In genomic region chr7:6155901-6156411, GRCm38 (mm10) we compare ENCODE assay signal across 7 mouse cellular contexts. TPM values are rescaled to one million over a fixed set of nuclear protein-coding genes. Genes with fewer than 3 reads are reported as not detected.
DNase-seq lines count a peak whose midpoint lies in the region; ATAC-seq lines count a peak whose summit lies in the region.

Gene Zfp787 (minus strand): TSS chr7:6155997.

- no peaks in the 10 kb centered on the region for H3K36me3 ChIP-seq in intestine, embryonic 15.5 days
- peaks cover 6% of the 10 kb centered on the region; the same call in 1 of the 2 replicates for H3K36me3 ChIP-seq in midbrain, embryonic 10.5 days

- H3K9ac ChIP-seq in intestine, embryonic 15.5 days = peak within 1 kb of the TSS; percentile 86

- ATAC-seq in intestine, embryonic 15.5 days = peak; percentile 95

- H3K9me3 ChIP-seq in intestine, embryonic 15.5 days = no peaks in the 10 kb centered on the region
- H3K9me3 ChIP-seq in midbrain, embryonic 10.5 days (replicated peaks) = no peaks in the 10 kb centered on the region

- peak; percentile 99 for DNase-seq in adrenal gland, adult (ENCODE audit: inconsistent age in 2 of 2, low spot score in 1 of 2)
- peak; percentile 98 for DNase-seq in embryo, embryonic 11 days
- DNase-seq in gastrocnemius, postnatal 36 days = peak; percentile 93 to 95
- DNase-seq in left cerebral cortex, postnatal 25 days (ENCODE audit: low spot score in 2 of 2) = peak; percentile 97 to 98
- DNase-seq in midbrain, embryonic 10.5 days (ENCODE audit: low spot score) = peak; percentile 97
- peak; percentile 97 for DNase-seq in right cerebral cortex, postnatal 4 days

- peaks cover 17% of the 10 kb centered on the region for H3K4me1 ChIP-seq in intestine, embryonic 15.5 days (replicated peaks)
- H3K4me1 ChIP-seq in midbrain, embryonic 10.5 days = peaks cover 22% of the 10 kb centered on the region

- intact Hi-C loops in gastrocnemius, postnatal 36 days (cut with DNase I) = no loop called here
- intact Hi-C loops in left cerebral cortex, postnatal 25 days (cut with DNase I) = loop anchor here (1.0 kb wide), 1 partner anchor 16 kb away; the partner anchor contains the start of gene Zfp444

- WGBS in intestine, embryonic 15.5 days = 2% methylated on average over 51 of the region's 54 CpGs
- 0% methylated on average over 54 of the region's 54 CpGs for WGBS in midbrain, embryonic 10.5 days

- H3K27ac ChIP-seq in intestine, embryonic 15.5 days = peak within 1 kb of the TSS; percentile 96
- H3K27ac ChIP-seq in midbrain, embryonic 10.5 days (replicated peaks) = peak within 1 kb of the TSS; percentile 94

- H3K4me3 ChIP-seq in intestine, embryonic 15.5 days (replicated peaks) = peak within 1 kb of the TSS; percentile 73
- peak within 1 kb of the TSS; percentile 86 for H3K4me3 ChIP-seq in midbrain, embryonic 10.5 days

- H3K4me2 ChIP-seq in intestine, embryonic 15.5 days (replicated peaks) = peak within 1 kb of the TSS; percentile 67

- no peaks in the 10 kb centered on the region for H3K27me3 ChIP-seq in intestine, embryonic 15.5 days (replicated peaks)
- no peaks in the 10 kb centered on the region for H3K27me3 ChIP-seq in midbrain, embryonic 10.5 days (ENCODE audit: low read depth, poor library complexity, severe bottlenecking)

RNA-seq across cellular contexts. Expression of gene Zfp787, which starts in this region (rescaled TPM):
- total RNA-seq in gastrocnemius, postnatal 36 days (2021) = 10 to 100 TPM; 26.1 to 29.2 TPM
- polyA plus RNA-seq in intestine, embryonic 15.5 days (2015; fragmentation: Nextera tagmentation; extraction: Ambion mirVana) = 27.4 and 29.8 TPM in 2 replicates
- total RNA-seq in left cerebral cortex, postnatal 25 days (2021) = 10 to 100 TPM; 25.1 to 27.3 TPM
- 25.0 and 27.3 TPM in 2 replicates for polyA plus RNA-seq in midbrain, embryonic 10.5 days (2016; fragmentation: Nextera tagmentation; extraction: Ambion mirVana)

Comparison
In these comparisons a context has a peak if more than half of its experiments do, and no peak if none do; other contexts are left out.
1. Peak in every context shown above with its lines: DNase-seq, ATAC-seq, H3K4me3 ChIP-seq and H3K27ac ChIP-seq.